Mouse (Mus musculus) cerebellum, adult (tissue): Measurements from ENCODE around the gene Baiap2.

Experiments used
- ATAC-seq: cut with Nextera tagmentation; 2 replicates; pipeline ENCODE4 v1.9.2; 2017; ENCODE audit warnings: mild to moderate bottlenecking, moderate library complexity, mixed read lengths; ENCODE audit not compliant: insufficient number of reproducible peaks, low FRiP score, low TSS enrichment

The Baiap2 gene

GRCm38 (mm10) chr11:119942727-119943427, at the start of gene Baiap2:
Baiap2 (plus strand) TSS chr11:119942763.
- ATAC-seq = peak; percentile 83

DNA sequence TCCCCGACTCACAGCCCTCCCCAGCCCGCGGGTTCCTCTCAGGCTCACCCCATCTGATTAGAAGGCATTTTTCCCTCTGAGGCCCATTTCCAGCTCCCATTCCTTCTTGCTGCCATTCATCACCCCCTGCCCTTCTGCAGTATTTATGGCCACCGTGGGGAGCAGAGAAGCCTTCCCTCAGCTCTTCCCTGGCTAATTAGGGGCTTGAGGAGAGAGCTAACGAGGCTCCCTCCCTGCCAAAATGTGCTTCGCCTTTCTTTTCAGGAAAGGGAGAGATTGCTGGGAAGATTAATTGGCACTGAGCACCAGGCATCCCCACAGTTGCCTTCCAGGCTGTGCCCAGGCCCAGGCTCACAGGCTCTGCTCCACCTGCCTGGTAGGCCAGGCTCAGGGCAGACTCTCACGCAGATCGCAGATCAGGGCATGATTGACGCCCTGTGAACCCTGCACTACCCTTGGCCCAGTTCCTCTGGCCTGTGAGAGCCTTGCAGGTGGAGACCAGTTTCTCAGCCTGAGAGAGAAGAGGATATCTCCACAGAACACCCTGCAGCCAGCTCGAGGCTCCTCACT, 48.8 kb upstream of the Baiap2 start:
- ATAC-seq = no peak

DNA sequence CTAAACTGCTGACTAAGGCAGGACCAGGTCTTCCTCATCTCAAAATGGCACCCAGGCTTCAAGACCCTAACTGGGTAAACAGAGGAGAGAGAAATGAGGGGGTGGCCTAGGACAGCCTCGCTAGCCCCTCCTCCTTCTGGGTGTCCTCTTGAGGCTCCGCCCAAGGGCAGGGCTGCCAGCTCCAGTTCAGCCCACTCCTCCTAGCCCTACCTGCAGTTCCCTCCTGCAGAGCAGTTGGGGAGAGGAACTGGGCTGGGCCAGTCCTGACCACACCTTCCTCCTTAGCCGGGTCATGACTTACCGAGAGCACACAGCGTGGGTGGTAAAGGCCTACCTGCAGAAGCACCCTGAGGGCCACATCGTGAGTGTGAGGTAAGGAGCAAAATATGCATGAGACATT, 47.9 kb upstream of the Baiap2 start:
- no peak for ATAC-seq

- ATAC-seq = no peak
Measured at GRCm38 (mm10) chr11:119897041-119897440, 45.5 kb upstream of the Baiap2 start.

DNA sequence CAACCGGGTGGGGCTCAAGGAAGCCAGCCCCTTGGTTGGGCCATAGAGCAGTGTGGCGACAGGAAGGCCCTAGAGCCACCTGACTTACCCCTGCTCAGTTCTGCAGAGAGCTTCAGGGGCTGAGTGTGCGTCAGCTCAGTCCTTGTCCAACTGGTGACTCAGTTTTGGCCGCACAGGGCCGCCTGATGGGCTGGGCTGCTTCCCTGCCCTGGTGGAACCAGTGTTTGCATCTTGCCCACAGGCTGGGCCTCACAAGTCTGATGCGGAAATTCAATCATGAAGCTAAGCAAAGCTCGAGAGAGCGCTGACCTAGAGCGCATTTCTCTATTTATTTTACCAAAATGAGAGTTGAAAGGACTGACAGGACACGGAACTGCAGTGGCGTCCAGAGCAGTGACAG, 43.6 kb upstream of the Baiap2 start:
- ATAC-seq = no peak

- no peak for ATAC-seq
Measured at GRCm38 (mm10) chr11:119901174-119901573, 41.4 kb upstream of the Baiap2 start.

GRCm38 (mm10) chr11:119902891-119903290, 39.7 kb upstream of the Baiap2 start:
- no peak for ATAC-seq

DNA sequence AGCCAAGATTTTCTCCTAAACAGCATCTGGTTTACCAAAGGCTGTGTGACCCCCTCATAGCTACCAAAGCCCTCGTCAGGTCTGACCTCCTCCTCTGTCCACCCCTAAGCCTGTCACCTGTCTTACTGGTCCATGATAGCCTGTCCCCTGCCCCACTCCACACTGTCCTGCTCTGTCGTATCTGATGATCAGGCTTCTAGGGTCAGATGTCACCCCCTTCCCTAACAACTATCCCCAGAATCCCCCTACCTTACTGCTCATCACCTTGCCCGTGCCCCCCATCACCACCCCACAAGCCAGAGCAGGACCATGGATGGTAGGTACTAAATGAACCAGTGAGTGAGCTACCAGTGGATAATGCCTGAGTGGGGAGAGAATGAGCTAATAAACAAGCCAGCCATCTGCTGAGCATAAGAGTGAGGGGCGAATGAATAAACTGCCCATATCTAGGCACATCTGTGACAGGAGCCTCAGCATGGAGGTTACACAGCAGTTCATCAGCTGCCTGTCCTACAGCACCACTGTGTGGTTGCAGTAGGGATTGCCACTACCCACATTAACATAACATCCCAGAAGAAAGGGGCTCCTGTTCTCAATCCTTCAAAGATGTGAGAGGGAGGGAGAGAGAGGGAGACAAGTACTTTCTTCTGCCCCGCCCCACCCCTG, 37.8 kb upstream of the Baiap2 start:
- ATAC-seq = no peak

DNA sequence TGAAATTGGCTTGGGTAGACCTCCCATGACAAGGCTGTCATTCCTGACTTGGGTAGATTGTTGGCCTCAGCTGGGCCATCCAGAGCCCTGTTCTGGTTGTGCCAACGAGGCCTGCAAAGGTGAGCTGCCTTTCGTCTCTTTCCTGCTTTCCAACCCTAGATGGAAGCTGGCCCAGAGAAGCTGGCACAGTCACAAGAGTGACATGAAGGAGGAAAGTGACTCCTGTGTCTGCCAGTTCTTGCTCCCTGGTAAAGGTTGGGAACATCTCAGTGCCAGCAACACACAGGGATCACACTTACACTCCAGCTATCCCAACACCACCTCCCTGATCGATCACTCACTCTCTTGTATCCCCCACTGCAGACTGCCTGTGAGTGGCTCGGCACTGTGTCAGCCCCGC, 36.8 kb upstream of the Baiap2 start:
- ATAC-seq = no peak

DNA sequence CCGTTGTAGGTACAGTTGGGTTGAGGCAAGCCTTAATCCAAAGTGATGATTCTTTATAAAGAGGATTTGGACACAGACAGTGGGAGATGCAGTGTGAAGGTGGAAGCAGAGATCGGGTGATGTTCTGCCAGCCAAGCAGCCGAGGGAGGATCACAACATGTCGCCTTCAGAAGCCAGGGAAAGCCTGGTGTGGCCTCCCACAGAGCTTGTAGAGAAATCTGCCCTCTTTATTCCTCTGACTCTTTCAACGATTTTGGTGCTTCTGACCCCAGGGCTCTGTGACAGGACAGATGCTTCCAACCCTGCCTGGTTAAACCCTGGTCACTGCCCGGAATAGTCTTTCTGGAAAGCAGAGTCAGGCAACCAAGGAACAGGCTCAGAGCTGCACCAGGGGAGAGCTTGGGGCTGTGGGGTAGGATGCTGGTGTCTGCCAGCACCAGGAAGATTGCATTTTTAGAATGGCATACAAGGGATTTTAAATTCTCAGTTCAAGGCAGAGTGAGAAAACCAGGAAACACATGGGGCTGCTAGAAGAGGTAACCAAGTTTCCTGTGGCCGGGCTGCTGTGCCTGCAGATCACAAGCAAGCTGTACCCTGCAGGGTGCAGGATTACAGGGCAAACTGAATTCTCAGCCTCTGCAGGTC, 35.4 kb upstream of the Baiap2 start:
- no peak for ATAC-seq

DNA sequence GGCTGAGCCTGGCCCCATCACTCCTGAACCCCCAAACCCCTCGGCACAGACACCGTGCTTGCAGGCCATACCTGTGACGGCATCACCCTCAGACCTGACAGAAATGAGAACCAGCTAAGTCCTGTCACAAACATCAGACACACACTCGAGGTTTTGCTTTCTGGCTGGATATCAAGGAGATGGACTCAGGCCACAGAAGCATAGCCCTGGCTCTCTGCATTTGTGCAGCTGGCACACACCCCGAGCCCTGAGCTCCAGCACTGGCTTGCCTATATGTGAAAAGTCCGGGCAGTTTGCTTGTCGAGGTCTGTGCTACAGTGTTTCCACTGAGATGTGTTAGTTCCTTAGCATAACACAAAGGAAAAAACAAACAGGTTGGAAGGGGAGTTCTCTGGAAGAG, 34.9 kb upstream of the Baiap2 start:
- no peak for ATAC-seq

DNA sequence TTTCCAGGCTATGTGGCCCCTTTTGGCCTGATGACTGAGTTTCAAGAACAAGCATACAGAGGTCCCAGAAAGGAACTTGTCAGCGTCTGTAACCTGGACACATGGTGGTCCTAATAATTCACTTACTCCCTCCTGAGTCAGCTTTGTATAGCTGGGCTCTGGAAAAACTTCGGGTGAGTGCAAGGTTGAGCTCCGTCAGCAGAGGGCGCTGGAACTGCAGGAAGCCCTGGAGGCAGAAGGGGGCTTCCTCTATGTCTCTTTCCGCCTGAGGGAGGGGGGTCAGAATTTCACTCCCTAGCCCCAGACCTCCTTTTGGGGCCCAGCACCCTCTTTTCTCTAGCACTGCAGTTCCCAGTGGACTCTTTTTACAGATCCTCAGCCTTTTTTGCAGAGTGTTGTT, 33.1 kb upstream of the Baiap2 start:
- no peak for ATAC-seq

- no peak for ATAC-seq
Measured at GRCm38 (mm10) chr11:119912845-119913244, 29.7 kb upstream of the Baiap2 start.

DNA sequence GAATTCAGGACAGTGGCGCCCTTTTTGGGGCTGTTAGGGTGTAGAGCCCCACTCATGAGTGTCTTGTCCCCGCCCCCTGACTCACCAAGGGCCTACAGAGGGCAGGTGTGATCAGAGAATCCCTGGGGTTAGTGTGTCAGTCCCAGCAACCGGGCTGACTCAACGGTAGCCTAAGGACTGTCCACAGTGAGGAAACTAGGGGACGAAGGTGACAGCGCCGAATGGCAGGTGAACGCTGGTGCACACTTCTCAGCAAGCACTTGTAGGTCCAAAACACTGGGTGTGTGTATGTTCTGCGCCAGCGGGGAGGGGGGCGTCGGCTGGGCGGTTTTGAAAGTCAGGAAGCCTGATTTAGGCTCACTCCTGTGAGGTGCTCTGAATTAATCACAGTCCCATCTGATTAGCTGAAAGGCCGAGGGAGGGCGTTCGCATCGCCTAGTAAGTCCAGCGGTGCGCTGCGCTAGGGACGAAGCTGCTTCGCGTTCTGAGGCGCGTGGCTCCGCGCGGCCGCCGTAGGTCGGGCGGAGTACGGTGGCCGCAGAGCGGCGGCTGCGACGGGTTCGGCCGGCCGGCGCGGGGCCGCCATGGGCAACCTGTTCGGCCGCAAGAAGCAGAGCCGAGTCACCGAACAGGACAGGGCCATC, 29.1 kb upstream of the Baiap2 start, which contains the start of gene Chmp6:
TSS of gene Chmp6 (plus strand) at position 151 of the 644 bp plus-strand sequence.
- peak; percentile 36; the same call in 1 of the 2 replicates for ATAC-seq

DNA sequence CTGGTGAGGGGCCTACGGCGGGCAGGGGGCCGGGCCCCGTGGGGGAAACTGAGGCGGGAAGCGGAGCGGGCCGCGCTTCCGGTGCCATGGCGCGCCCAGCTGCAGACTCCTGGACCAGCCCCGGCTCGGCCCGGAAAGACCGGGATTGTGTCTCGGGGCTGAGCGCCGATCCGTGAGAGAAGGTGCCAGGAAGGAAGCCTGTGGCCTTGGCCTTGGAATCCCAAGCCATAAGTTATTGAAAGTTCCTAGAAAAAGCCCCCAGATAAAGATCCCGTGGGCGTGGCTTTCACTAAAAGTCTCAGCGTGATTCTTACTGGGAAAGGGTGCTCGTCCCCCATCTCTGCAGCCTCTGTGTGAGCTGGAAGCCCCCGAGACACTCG, 28.6 kb upstream of the Baiap2 start:
- no peak for ATAC-seq

- no peak for ATAC-seq
Measured at GRCm38 (mm10) chr11:119914381-119914780, 28.2 kb upstream of the Baiap2 start.

DNA sequence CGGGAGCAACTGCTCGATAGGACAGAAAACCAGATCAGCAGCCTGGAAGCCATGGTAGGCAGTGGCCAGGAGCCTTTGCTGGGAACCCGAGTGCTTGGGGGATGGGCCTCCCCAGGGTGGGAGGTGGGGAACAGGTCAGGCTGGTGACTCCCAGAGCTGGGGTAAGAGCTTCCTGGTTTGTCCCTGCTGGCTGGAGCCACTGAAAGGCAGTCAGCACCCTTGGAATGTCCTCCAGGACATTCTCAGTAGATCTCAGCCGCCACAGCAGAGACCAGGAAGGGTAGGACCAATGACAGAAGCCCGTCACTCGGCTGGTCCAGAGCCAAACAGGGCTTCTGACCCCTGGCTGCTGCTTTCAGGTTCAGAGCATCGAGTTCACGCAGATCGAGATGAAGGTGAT, 26.9 kb upstream of the Baiap2 start:
- ATAC-seq = no peak

GRCm38 (mm10) chr11:119916102-119916790, 26.3 kb upstream of the Baiap2 start:
- ATAC-seq = no peak

GRCm38 (mm10) chr11:119916834-119917469, 25.6 kb upstream of the Baiap2 start:
- ATAC-seq = no peak

- ATAC-seq = no peak
Measured at GRCm38 (mm10) chr11:119918521-119918920, 24.0 kb upstream of the Baiap2 start.
